Mouse (Mus musculus): Measurements from ENCODE around the gene Pmel. TPM values are rescaled to one million over a fixed set of nuclear protein-coding genes. Genes with fewer than 3 reads are reported as not detected.

The Pmel gene
- 0.54 and 0.88 TPM in 2 replicates for polyA plus RNA-seq (2015; fragmentation: Nextera tagmentation; extraction: Ambion mirVana)

DNA sequence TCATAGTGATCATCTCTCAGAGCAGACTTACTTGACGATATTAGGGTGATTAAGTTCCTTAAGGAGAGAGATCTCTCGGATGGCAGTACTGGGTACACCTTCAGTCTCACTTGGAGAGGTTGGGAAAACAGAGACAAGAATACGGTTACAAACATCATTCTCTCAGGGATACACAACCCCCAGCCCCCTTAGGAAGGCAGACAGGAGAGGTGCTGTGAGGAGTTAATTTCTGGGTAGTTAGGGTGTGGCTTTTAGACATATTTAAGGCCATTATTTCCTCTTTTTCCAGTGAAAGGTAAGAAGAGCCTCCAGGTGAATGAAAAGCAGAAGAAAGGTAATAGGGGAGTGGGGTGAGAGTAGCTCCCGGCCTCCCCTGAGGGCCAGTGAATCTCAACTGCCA lies at the start of gene Pmel:
Gene Pmel, plus strand, starts transcription at position 301 of the 400 bp plus-strand sequence.
- Histone ChIP-seq H3K4me1 (peaks cover 12% of the 10 kb centered on the region), H3K4me2 (peak within 1 kb of the TSS; percentile 84), H3K4me3 (peak within 1 kb of the TSS; percentile 60), H3K9ac (peak within 1 kb of the TSS; percentile 33), H3K9me3 (no peaks in the 10 kb centered on the region), H3K36me3 (replicated peaks) (no peaks in the 10 kb centered on the region), H3K27me3 (replicated peaks) (no peaks in the 10 kb centered on the region), H3K27ac (peak within 1 kb of the TSS; percentile 60; the same call in 1 of the 2 replicates)
- 25% methylated on average over 4 of the region's 4 CpGs for WGBS
- no peak for ATAC-seq (replicated peaks)

GRCm38 (mm10) chr10:128655254-128655653 lies 48.7 kb upstream of the Pmel start:
- Histone ChIP-seq H3K4me3 (no peak overlapping the region), H3K4me1 (no peaks in the 10 kb centered on the region), H3K27ac (no peak overlapping the region), H3K4me2 (no peak overlapping the region), H3K27me3 (replicated peaks) (no peaks in the 10 kb centered on the region), H3K9me3 (no peaks in the 10 kb centered on the region), H3K36me3 (replicated peaks) (no peaks in the 10 kb centered on the region), H3K9ac (no peak overlapping the region)
- WGBS: 90% methylated on average over 3 of the region's 3 CpGs
- no peak for ATAC-seq (replicated peaks)

DNA sequence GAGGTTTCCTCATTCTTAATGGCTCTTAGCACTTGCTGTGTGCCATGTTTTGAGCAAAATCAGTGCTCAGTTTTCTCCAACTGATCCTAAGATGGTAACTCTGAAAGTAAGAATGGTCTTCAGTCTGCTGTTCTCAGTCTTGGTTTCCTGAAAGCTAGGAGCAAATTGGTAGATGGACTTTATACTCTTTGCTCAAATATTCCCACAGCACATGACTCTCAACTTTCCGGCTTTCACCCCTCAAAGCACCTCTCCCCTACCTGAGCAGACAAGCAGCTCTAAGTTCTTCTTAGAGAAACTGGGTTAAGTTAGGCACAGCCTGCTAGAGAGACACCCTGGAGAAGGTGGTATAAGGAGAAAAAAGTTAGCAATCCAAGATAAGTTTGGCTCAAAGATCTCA lies 47.3 kb upstream of the Pmel start:
- WGBS: 91% methylated on average over 1 of the region's 1 CpGs
- ATAC-seq (replicated peaks): no peak

GRCm38 (mm10) chr10:128657844-128658243 lies 46.2 kb upstream of the Pmel start:
- WGBS: 63% methylated on average over 9 of the region's 9 CpGs

More for the DNA sequence above, 47.3 kb upstream of the Pmel start:
- Histone ChIP-seq H3K9me3 (no peaks in the 10 kb centered on the region), H3K27ac (no peak overlapping the region), H3K4me2 (no peak overlapping the region), H3K4me1 (no peaks in the 10 kb centered on the region), H3K4me3 (no peak overlapping the region), H3K27me3 (replicated peaks) (no peaks in the 10 kb centered on the region), H3K36me3 (replicated peaks) (no peaks in the 10 kb centered on the region), H3K9ac (no peak overlapping the region)

DNA sequence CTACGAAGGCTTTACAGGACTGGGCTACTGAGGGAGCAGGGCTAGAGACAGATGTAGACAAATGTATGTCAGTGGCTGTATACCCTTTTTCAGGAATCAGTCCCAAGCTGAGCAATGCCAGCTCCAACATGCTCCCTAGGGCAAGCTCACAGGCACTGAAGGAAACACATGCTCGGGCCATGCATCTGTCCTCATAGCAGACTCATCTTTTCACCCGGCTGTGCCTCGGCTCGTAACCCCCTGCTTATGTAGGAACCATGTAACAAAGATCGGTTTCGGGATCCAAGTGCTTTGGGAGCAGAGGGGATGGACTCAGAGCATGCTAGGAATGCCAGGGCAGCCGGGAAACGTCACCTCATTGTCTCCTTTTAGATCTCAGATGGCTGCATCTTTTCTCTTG lies 44.5 kb upstream of the Pmel start:
- no peak overlapping the region for H3K4me3 ChIP-seq
- no peaks in the 10 kb centered on the region for H3K9me3 ChIP-seq
- H3K27me3 ChIP-seq (replicated peaks): no peaks in the 10 kb centered on the region
- H3K27ac ChIP-seq: no peak overlapping the region
- H3K4me1 ChIP-seq: no peaks in the 10 kb centered on the region
- no peak overlapping the region for H3K9ac ChIP-seq
- 52% methylated on average over 9 of the region's 9 CpGs for WGBS
- no peak overlapping the region for H3K4me2 ChIP-seq
- H3K36me3 ChIP-seq (replicated peaks): no peaks in the 10 kb centered on the region
- no peak for ATAC-seq (replicated peaks)

More at GRCm38 (mm10) chr10:128657844-128658243, 46.2 kb upstream of the Pmel start:
- ATAC-seq (replicated peaks): no peak
- H3K36me3 ChIP-seq (replicated peaks): no peaks in the 10 kb centered on the region
- no peak overlapping the region for H3K4me2 ChIP-seq
- H3K9ac ChIP-seq: no peak overlapping the region
- no peaks in the 10 kb centered on the region for H3K27me3 ChIP-seq (replicated peaks)
- no peak overlapping the region for H3K27ac ChIP-seq
- H3K4me3 ChIP-seq: no peak overlapping the region
- no peaks in the 10 kb centered on the region for H3K4me1 ChIP-seq
- no peaks in the 10 kb centered on the region for H3K9me3 ChIP-seq

DNA sequence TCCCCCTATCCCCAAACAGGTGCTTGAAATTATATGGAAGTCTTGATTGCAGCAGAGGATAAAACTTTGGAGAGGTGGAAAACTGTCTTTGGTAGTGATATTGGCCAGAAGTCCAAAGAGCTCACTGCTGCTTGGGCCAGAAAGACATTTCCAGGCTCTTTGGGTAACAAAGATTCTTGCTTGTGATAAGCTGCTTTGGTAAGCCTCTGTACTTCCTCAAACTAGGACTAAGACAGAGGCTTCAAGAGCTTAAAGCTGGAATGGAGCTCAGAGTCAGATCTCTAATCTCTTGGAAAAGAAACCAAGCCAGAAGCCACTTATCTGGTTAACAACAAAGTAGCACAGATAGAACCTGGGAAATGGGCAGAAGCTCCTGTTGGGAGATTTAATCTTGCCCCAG lies 41.5 kb upstream of the Pmel start:
- ATAC-seq (replicated peaks): no peak
- Histone ChIP-seq H3K9ac (no peak overlapping the region), H3K36me3 (replicated peaks) (no peaks in the 10 kb centered on the region), H3K27ac (no peak overlapping the region), H3K4me2 (no peak overlapping the region), H3K4me1 (peaks cover under 1% of the 10 kb centered on the region), H3K9me3 (no peaks in the 10 kb centered on the region), H3K27me3 (replicated peaks) (no peaks in the 10 kb centered on the region), H3K4me3 (no peak overlapping the region)

GRCm38 (mm10) chr10:128663441-128664220 lies 40.4 kb upstream of the Pmel start:
- H3K4me3 ChIP-seq: no peak overlapping the region
- 72% methylated on average over 5 of the region's 5 CpGs for WGBS
- H3K36me3 ChIP-seq (replicated peaks): no peaks in the 10 kb centered on the region
- H3K27ac ChIP-seq: no peak overlapping the region
- ATAC-seq (replicated peaks): no peak
- H3K4me1 ChIP-seq: peaks cover 11% of the 10 kb centered on the region
- H3K9ac ChIP-seq: no peak overlapping the region
- H3K27me3 ChIP-seq (replicated peaks): no peaks in the 10 kb centered on the region
- H3K9me3 ChIP-seq: no peaks in the 10 kb centered on the region
- H3K4me2 ChIP-seq: no peak overlapping the region

GRCm38 (mm10) chr10:128664808-128665207 lies 39.2 kb upstream of the Pmel start:
- WGBS: 71% methylated on average over 3 of the region's 3 CpGs
- no peak for ATAC-seq (replicated peaks)
- Histone ChIP-seq H3K27ac (no peak overlapping the region), H3K4me3 (no peak overlapping the region), H3K27me3 (replicated peaks) (no peaks in the 10 kb centered on the region), H3K4me1 (peaks cover 16% of the 10 kb centered on the region), H3K9me3 (no peaks in the 10 kb centered on the region), H3K4me2 (no peak overlapping the region), H3K36me3 (replicated peaks) (no peaks in the 10 kb centered on the region), H3K9ac (no peak overlapping the region)

DNA sequence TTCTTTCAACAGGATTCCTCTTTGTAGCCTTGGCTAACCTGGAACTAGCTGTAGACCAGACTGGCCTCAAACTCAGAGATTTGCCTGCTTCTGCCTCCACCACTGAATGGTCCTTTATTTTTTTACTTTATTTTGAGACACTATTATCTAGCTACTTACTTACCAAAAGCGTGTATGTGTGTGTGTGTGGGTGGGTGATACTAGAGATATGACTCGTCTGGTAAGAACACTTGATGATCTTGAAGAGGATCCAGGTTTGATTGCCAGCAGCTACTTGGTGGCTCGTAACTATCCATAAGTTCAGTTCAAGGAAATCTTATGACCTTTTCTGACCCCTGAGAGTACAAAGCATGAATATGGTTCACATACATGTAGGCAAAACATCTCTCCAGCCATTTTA lies 38.7 kb upstream of the Pmel start:
- Histone ChIP-seq H3K4me3 (no peak overlapping the region), H3K9ac (no peak overlapping the region), H3K36me3 (replicated peaks) (no peaks in the 10 kb centered on the region), H3K4me1 (peaks cover 16% of the 10 kb centered on the region), H3K27ac (no peak overlapping the region), H3K27me3 (replicated peaks) (no peaks in the 10 kb centered on the region), H3K4me2 (no peak overlapping the region), H3K9me3 (no peaks in the 10 kb centered on the region)
- ATAC-seq (replicated peaks): no peak
- WGBS: 82% methylated on average over 3 of the region's 3 CpGs

GRCm38 (mm10) chr10:128665806-128666205 lies 38.2 kb upstream of the Pmel start:
- H3K36me3 ChIP-seq (replicated peaks): no peaks in the 10 kb centered on the region
- WGBS: 97% methylated on average over 2 of the region's 2 CpGs
- H3K9ac ChIP-seq: no peak overlapping the region
- no peak overlapping the region for H3K27ac ChIP-seq
- no peak for ATAC-seq (replicated peaks)
- no peaks in the 10 kb centered on the region for H3K27me3 ChIP-seq (replicated peaks)
- H3K4me1 ChIP-seq: peaks cover 16% of the 10 kb centered on the region
- H3K4me3 ChIP-seq: no peak overlapping the region
- H3K4me2 ChIP-seq: no peak overlapping the region
- H3K9me3 ChIP-seq: no peaks in the 10 kb centered on the region

- Histone ChIP-seq H3K9me3 (no peaks in the 10 kb centered on the region), H3K27ac (peak overlapping the region; percentile 86), H3K4me2 (peak overlapping the region; percentile 75), H3K9ac (peak overlapping the region; percentile 80), H3K4me1 (peaks cover 24% of the 10 kb centered on the region), H3K36me3 (replicated peaks) (peaks cover 7% of the 10 kb centered on the region; the same call in 1 of the 2 replicates), H3K27me3 (replicated peaks) (no peaks in the 10 kb centered on the region), H3K4me3 (peak overlapping the region; percentile 80)
- peak; percentile 74 for ATAC-seq (replicated peaks)
- WGBS: under 1% methylated on average over 42 of the region's 42 CpGs
Measured at GRCm38 (mm10) chr10:128668790-128669672, 35.0 kb upstream of the Pmel start.

- no peak for ATAC-seq (replicated peaks)
- peaks cover 7% of the 10 kb centered on the region; the same call in 1 of the 2 replicates for H3K36me3 ChIP-seq (replicated peaks)
- no peak overlapping the region for H3K9ac ChIP-seq
- H3K27me3 ChIP-seq (replicated peaks): no peaks in the 10 kb centered on the region
- no peaks in the 10 kb centered on the region for H3K9me3 ChIP-seq
- no peak overlapping the region for H3K4me3 ChIP-seq
- 91% methylated on average over 9 of the region's 9 CpGs for WGBS
- peaks cover 24% of the 10 kb centered on the region for H3K4me1 ChIP-seq
- no peak overlapping the region for H3K4me2 ChIP-seq
- H3K27ac ChIP-seq: no peak overlapping the region
Measured at GRCm38 (mm10) chr10:128671148-128671547, 32.8 kb upstream of the Pmel start.
